Comparison of ENCODE assay signal across 8 mouse cellular contexts in genomic region chr17:46679843-46680759, GRCm38 (mm10). TPM values are rescaled to one million over a fixed set of nuclear protein-coding genes. Genes with fewer than 3 reads are reported as not detected.
DNase-seq lines count a peak whose midpoint lies in the region; ATAC-seq lines count a peak whose summit lies in the region.

No protein-coding gene starts in this region.

- H3K27ac ChIP-seq in embryonic facial prominence, embryonic 11.5 days (replicated peaks; ENCODE audit: low read depth, low read length), result peak overlapping the region; percentile 78
- H3K27ac ChIP-seq in limb, embryonic 12.5 days, result peak overlapping the region; percentile 92
- H3K27ac ChIP-seq in midbrain, embryonic 12.5 days (replicated peaks), result peak overlapping the region; percentile 86
- peak overlapping the region; percentile 88 for H3K27ac ChIP-seq in stomach, embryonic 16.5 days (ENCODE audit: low read length)

- H3K4me1 ChIP-seq in embryonic facial prominence, embryonic 11.5 days (ENCODE audit: control insufficient read depth, insufficient read depth, low read length), result peaks cover 7% of the 10 kb centered on the region
- peaks cover 35% of the 10 kb centered on the region for H3K4me1 ChIP-seq in limb, embryonic 12.5 days (replicated peaks)
- H3K4me1 ChIP-seq in midbrain, embryonic 12.5 days, result peaks cover 33% of the 10 kb centered on the region
- H3K4me1 ChIP-seq in stomach, embryonic 16.5 days (ENCODE audit: control insufficient read depth, insufficient read depth, low read length), result peaks cover 18% of the 10 kb centered on the region

- H3K9ac ChIP-seq in embryonic facial prominence, embryonic 11.5 days (replicated peaks; ENCODE audit: low read length), result peak overlapping the region; percentile 78
- H3K9ac ChIP-seq in limb, embryonic 12.5 days (replicated peaks), result peak overlapping the region; percentile 78
- peak overlapping the region; percentile 67 for H3K9ac ChIP-seq in midbrain, embryonic 12.5 days (replicated peaks)
- peak overlapping the region; percentile 72 for H3K9ac ChIP-seq in stomach, embryonic 16.5 days (ENCODE audit: low read length)

- H3K4me3 ChIP-seq in embryonic facial prominence, embryonic 11.5 days (ENCODE audit: low read depth, low read length), result peak overlapping the region; percentile 83
- H3K4me3 ChIP-seq in limb, embryonic 12.5 days (replicated peaks), result peak overlapping the region; percentile 86
- H3K4me3 ChIP-seq in midbrain, embryonic 12.5 days, result peak overlapping the region; percentile 72
- peak overlapping the region; percentile 69 for H3K4me3 ChIP-seq in stomach, embryonic 16.5 days (replicated peaks; ENCODE audit: low read length)

- no peaks in the 10 kb centered on the region for H3K9me3 ChIP-seq in embryonic facial prominence, embryonic 11.5 days (replicated peaks; ENCODE audit: control insufficient read depth, low read length)
- no peaks in the 10 kb centered on the region for H3K9me3 ChIP-seq in limb, embryonic 12.5 days
- H3K9me3 ChIP-seq in midbrain, embryonic 12.5 days, result no peaks in the 10 kb centered on the region
- no peaks in the 10 kb centered on the region for H3K9me3 ChIP-seq in stomach, embryonic 16.5 days (replicated peaks; ENCODE audit: control insufficient read depth, low read length)

- no peaks in the 10 kb centered on the region for H3K27me3 ChIP-seq in embryonic facial prominence, embryonic 11.5 days (ENCODE audit: control insufficient read depth, insufficient read depth, low read length)
- no peaks in the 10 kb centered on the region for H3K27me3 ChIP-seq in limb, embryonic 12.5 days
- no peaks in the 10 kb centered on the region for H3K27me3 ChIP-seq in midbrain, embryonic 12.5 days
- no peaks in the 10 kb centered on the region for H3K27me3 ChIP-seq in stomach, embryonic 16.5 days (ENCODE audit: control insufficient read depth, insufficient read depth, low read length)

- intact Hi-C loops in heart, postnatal 10 days (cut with DNase I), result no loop called here

- H3K36me3 ChIP-seq in embryonic facial prominence, embryonic 11.5 days (replicated peaks; ENCODE audit: control insufficient read depth, insufficient read depth, low read depth, low read length), result peaks cover 20% of the 10 kb centered on the region
- peaks cover 62% of the 10 kb centered on the region for H3K36me3 ChIP-seq in limb, embryonic 12.5 days
- peaks cover 58% of the 10 kb centered on the region for H3K36me3 ChIP-seq in midbrain, embryonic 12.5 days
- H3K36me3 ChIP-seq in stomach, embryonic 16.5 days (ENCODE audit: control insufficient read depth, insufficient read depth, low read length), result peaks cover 24% of the 10 kb centered on the region

- ATAC-seq in embryonic facial prominence, embryonic 11.5 days (replicated peaks; ENCODE audit: insufficient number of reproducible peaks, low FRiP score, low TSS enrichment, low read depth), result peak; percentile 0; the same call in 1 of the 2 replicates
- 0 out of 2 replicates have a peak, but pooled peaks have one; percentile 1 for ATAC-seq in limb, embryonic 12.5 days (ENCODE audit: insufficient number of reproducible peaks, insufficient read depth, low FRiP score, low TSS enrichment, low read depth)
- 0 out of 2 replicates have a peak, but pooled peaks have one; percentile 7 for ATAC-seq in midbrain, embryonic 12.5 days (ENCODE audit: low FRiP score, low read depth)
- ATAC-seq in stomach, embryonic 16.5 days (ENCODE audit: insufficient read depth, low FRiP score), result no peak

- WGBS in embryonic facial prominence, embryonic 11.5 days, result 2% methylated on average over 33 of the region's 34 CpGs
- 1% methylated on average over 34 of the region's 34 CpGs for WGBS in limb, embryonic 12.5 days
- under 1% methylated on average over 34 of the region's 34 CpGs for WGBS in midbrain, embryonic 12.5 days
- WGBS in stomach, embryonic 16.5 days, result under 1% methylated on average over 34 of the region's 34 CpGs

- H3K4me2 ChIP-seq in embryonic facial prominence, embryonic 11.5 days (ENCODE audit: low read depth, low read length), result peak overlapping the region; percentile 66
- H3K4me2 ChIP-seq in limb, embryonic 12.5 days, result peak overlapping the region; percentile 88
- H3K4me2 ChIP-seq in midbrain, embryonic 12.5 days (replicated peaks), result peak overlapping the region; percentile 95
- H3K4me2 ChIP-seq in stomach, embryonic 16.5 days (ENCODE audit: low read depth, low read length), result peak overlapping the region; percentile 63

- peak; percentile 44 to 58 for DNase-seq in cerebellum, adult 18-20 months
- no peak for DNase-seq in cerebellum, adult 11-12 months
- peak; percentile 59 for DNase-seq in CD4-positive helper T cell, adult 2 months (ENCODE audit: low read depth, low spot score)
- DNase-seq in embryonic facial prominence, embryonic 11.5 days (ENCODE audit: low spot score), result peak; percentile 66
- DNase-seq in heart, postnatal 10 days, result peak; percentile 67 to 68

RNA-seq across cellular contexts. Expression of gene Klhdc3, which starts 0.6 kb away (rescaled TPM):
- polyA plus RNA-seq in embryonic facial prominence, embryonic 11.5 days (2014; fragmentation: Nextera tagmentation; extraction: Ambion mirVana), result 117 and 121 TPM in 2 replicates
- total RNA-seq in heart, postnatal 10 days (2021), result 100 to 1,000 TPM; 152 to 160 TPM
- 117 and 122 TPM in 2 replicates for polyA plus RNA-seq in limb, embryonic 12.5 days (2016; fragmentation: Nextera tagmentation; extraction: Ambion mirVana)
- 127 and 131 TPM in 2 replicates for polyA plus RNA-seq in midbrain, embryonic 12.5 days (2016; fragmentation: Nextera tagmentation; extraction: Ambion mirVana)
- polyA plus RNA-seq in stomach, embryonic 16.5 days (2015; fragmentation: Nextera tagmentation; extraction: Ambion mirVana), result 110 and 113 TPM in 2 replicates

RNA-seq across cellular contexts. Expression of gene Mea1, which starts 1.5 kb away (rescaled TPM):
- polyA plus RNA-seq in embryonic facial prominence, embryonic 11.5 days (2014; fragmentation: Nextera tagmentation; extraction: Ambion mirVana), result 165 and 186 TPM in 2 replicates
- 10 to 100 TPM; 62.3 to 67.2 TPM for total RNA-seq in heart, postnatal 10 days (2021)
- 137 and 150 TPM in 2 replicates for polyA plus RNA-seq in limb, embryonic 12.5 days (2016; fragmentation: Nextera tagmentation; extraction: Ambion mirVana)
- polyA plus RNA-seq in midbrain, embryonic 12.5 days (2016; fragmentation: Nextera tagmentation; extraction: Ambion mirVana), result 159 and 175 TPM in 2 replicates
- 148 and 160 TPM in 2 replicates for polyA plus RNA-seq in stomach, embryonic 16.5 days (2015; fragmentation: Nextera tagmentation; extraction: Ambion mirVana)

RNA-seq across cellular contexts. Expression of gene Rrp36, which starts 5.9 kb away (rescaled TPM):
- 54.0 and 61.6 TPM in 2 replicates for polyA plus RNA-seq in embryonic facial prominence, embryonic 11.5 days (2014; fragmentation: Nextera tagmentation; extraction: Ambion mirVana)
- total RNA-seq in heart, postnatal 10 days (2021), result 10 to 100 TPM; 12.9 to 19.0 TPM
- polyA plus RNA-seq in limb, embryonic 12.5 days (2016; fragmentation: Nextera tagmentation; extraction: Ambion mirVana), result 68.8 and 70.0 TPM in 2 replicates
- 54.1 and 56.0 TPM in 2 replicates for polyA plus RNA-seq in midbrain, embryonic 12.5 days (2016; fragmentation: Nextera tagmentation; extraction: Ambion mirVana)
- polyA plus RNA-seq in stomach, embryonic 16.5 days (2015; fragmentation: Nextera tagmentation; extraction: Ambion mirVana), result 49.7 and 52.4 TPM in 2 replicates

RNA-seq across cellular contexts. Expression of gene Ppp2r5d, which starts 24.8 kb away (rescaled TPM):
- polyA plus RNA-seq in embryonic facial prominence, embryonic 11.5 days (2014; fragmentation: Nextera tagmentation; extraction: Ambion mirVana), result 111 and 115 TPM in 2 replicates
- 10 to 100 TPM; 36.5 to 38.5 TPM for total RNA-seq in heart, postnatal 10 days (2021)
- 108 and 117 TPM in 2 replicates for polyA plus RNA-seq in limb, embryonic 12.5 days (2016; fragmentation: Nextera tagmentation; extraction: Ambion mirVana)
- 111 and 113 TPM in 2 replicates for polyA plus RNA-seq in midbrain, embryonic 12.5 days (2016; fragmentation: Nextera tagmentation; extraction: Ambion mirVana)
- polyA plus RNA-seq in stomach, embryonic 16.5 days (2015; fragmentation: Nextera tagmentation; extraction: Ambion mirVana), result 71.7 and 82.4 TPM in 2 replicates

RNA-seq across cellular contexts. Expression of gene Cul7, which starts 30.0 kb away (rescaled TPM):
- 27.9 and 28.1 TPM in 2 replicates for polyA plus RNA-seq in embryonic facial prominence, embryonic 11.5 days (2014; fragmentation: Nextera tagmentation; extraction: Ambion mirVana)
- total RNA-seq in heart, postnatal 10 days (2021), result 10 to 100 TPM; 56.1 to 62.2 TPM
- polyA plus RNA-seq in limb, embryonic 12.5 days (2016; fragmentation: Nextera tagmentation; extraction: Ambion mirVana), result 56.1 and 60.1 TPM in 2 replicates
- 48.3 and 49.0 TPM in 2 replicates for polyA plus RNA-seq in midbrain, embryonic 12.5 days (2016; fragmentation: Nextera tagmentation; extraction: Ambion mirVana)
- polyA plus RNA-seq in stomach, embryonic 16.5 days (2015; fragmentation: Nextera tagmentation; extraction: Ambion mirVana), result 51.2 and 54.8 TPM in 2 replicates
